Mouse (Mus musculus) hindbrain, embryonic 13.5 days (tissue): Measurements from ENCODE around the gene Peli2. TPM values are rescaled to one million over a fixed set of nuclear protein-coding genes. Genes with fewer than 3 reads are reported as not detected.

Source experiments
- ATAC-seq: fragments of 200-750 bp; cut with Nextera tagmentation; 2 replicates; pipeline ENCODE4 v1.8.0; 2017; ENCODE audit warnings: moderate TSS enrichment; ENCODE audit not compliant: low FRiP score
- H3K27ac ChIP-seq: fragments of 300-500 bp; sonication (generic); 2 replicates; pipeline ENCODE4 v1.5.1; 2015; ENCODE audit warnings: inconsistent platforms, mild to moderate bottlenecking, moderate library complexity
- H3K27me3 ChIP-seq: fragments of 300-500 bp; sonication (generic); 2 replicates; pipeline ENCODE4 v1.6.1; 2015; ENCODE audit warnings: mild to moderate bottlenecking, inconsistent platforms
- H3K36me3 ChIP-seq: fragments of 300-500 bp; sonication (generic); 2 replicates; pipeline ENCODE4 v1.6.1; 2015; ENCODE audit warnings: mild to moderate bottlenecking, inconsistent platforms
- H3K4me1 ChIP-seq: fragments of 300-500 bp; sonication (generic); replicated peaks from 2 replicates; pipeline ENCODE4 v1.6.1; 2015; ENCODE audit warnings: inconsistent platforms
- H3K4me2 ChIP-seq: fragments of 300-500 bp; sonication (generic); 2 replicates; pipeline ENCODE4 v1.6.1; 2015; ENCODE audit warnings: inconsistent platforms, mild to moderate bottlenecking, moderate library complexity
- H3K4me3 ChIP-seq: fragments of 300-500 bp; sonication (generic); 2 replicates; pipeline ENCODE4 v1.5.1; 2015; ENCODE audit warnings: mild to moderate bottlenecking, inconsistent platforms
- H3K9ac ChIP-seq: fragments of 300-500 bp; sonication (generic); 2 replicates; pipeline ENCODE4 v1.6.1; 2015; ENCODE audit warnings: mild to moderate bottlenecking, inconsistent platforms
- H3K9me3 ChIP-seq: fragments of 300-500 bp; sonication (generic); 2 replicates; pipeline ENCODE4 v1.6.1; 2016; ENCODE audit warnings: inconsistent platforms
- WGBS: fragments of 180-500 bp; shearing (Covaris S2); methylation state at CpG from one replicate; pipeline ENCODE4 v1.1.7; 2015; 5-methylcytosine and 5-hydroxymethylcytosine counted together
- polyA plus RNA-seq: library from polyadenylated mRNA; unstranded; fragments of >200 nt; fragmentation: Nextera tagmentation; extraction: Ambion mirVana; gene quantifications from 2 replicates; pipeline ENCODE4 v1.2.1, GENCODE M21; 2015

The Peli2 gene
- polyA plus RNA-seq, 1 experiment from 2014 or later: 10.6 TPM

- Histone ChIP-seq H3K9ac (no peak overlapping the region), H3K4me2 (no peak overlapping the region), H3K36me3 (peaks cover 19% of the 10 kb centered on the region), H3K27me3 (no peaks in the 10 kb centered on the region), H3K9me3 (peaks cover 16% of the 10 kb centered on the region), H3K27ac (no peak overlapping the region), H3K4me3 (no peak overlapping the region), H3K4me1 (no peaks in the 10 kb centered on the region; the same call in 1 of the 2 replicates)
- WGBS: 87% methylated on average over 15 of the region's 15 CpGs
- no peak for ATAC-seq
Observed at GRCm38 (mm10) chr14:48178304-48178995, 57.8 kb downstream of the Peli2 start.

GRCm38 (mm10) chr14:48179021-48179420 is 58.4 kb downstream of the Peli2 start:
- no peak overlapping the region for H3K4me3 ChIP-seq
- WGBS: 82% methylated on average over 8 of the region's 8 CpGs
- H3K9me3 ChIP-seq: peaks cover 16% of the 10 kb centered on the region
- H3K4me2 ChIP-seq: no peak overlapping the region
- no peaks in the 10 kb centered on the region; the same call in 1 of the 2 replicates for H3K4me1 ChIP-seq
- H3K27me3 ChIP-seq: no peaks in the 10 kb centered on the region
- H3K27ac ChIP-seq: no peak overlapping the region
- ATAC-seq: no peak
- H3K36me3 ChIP-seq: peaks cover 23% of the 10 kb centered on the region
- H3K9ac ChIP-seq: no peak overlapping the region

GRCm38 (mm10) chr14:48186302-48186701 is 65.7 kb downstream of the Peli2 start:
- H3K27me3 ChIP-seq: no peaks in the 10 kb centered on the region
- H3K4me3 ChIP-seq: no peak overlapping the region
- peaks cover 6% of the 10 kb centered on the region; the same call in 1 of the 2 replicates for H3K4me1 ChIP-seq
- no peak for ATAC-seq
- peaks cover 13% of the 10 kb centered on the region for H3K9me3 ChIP-seq
- WGBS: 83% methylated on average over 6 of the region's 6 CpGs
- H3K4me2 ChIP-seq: no peak overlapping the region
- peaks cover 32% of the 10 kb centered on the region for H3K36me3 ChIP-seq
- no peak overlapping the region for H3K27ac ChIP-seq
- H3K9ac ChIP-seq: no peak overlapping the region

- H3K27me3 ChIP-seq: no peaks in the 10 kb centered on the region
- peaks cover 10% of the 10 kb centered on the region for H3K9me3 ChIP-seq
- H3K4me3 ChIP-seq: no peak overlapping the region
- no peak overlapping the region for H3K9ac ChIP-seq
- H3K4me1 ChIP-seq: peaks cover 6% of the 10 kb centered on the region; the same call in 1 of the 2 replicates
- WGBS: 76% methylated on average over 9 of the region's 9 CpGs
- H3K36me3 ChIP-seq: peaks cover 26% of the 10 kb centered on the region
- H3K4me2 ChIP-seq: no peak overlapping the region
- H3K27ac ChIP-seq: no peak overlapping the region
- no peak for ATAC-seq
Observed at GRCm38 (mm10) chr14:48187100-48187499, 66.5 kb downstream of the Peli2 start.

- no peak overlapping the region for H3K27ac ChIP-seq
- no peak overlapping the region for H3K9ac ChIP-seq
- H3K4me3 ChIP-seq: no peak overlapping the region
- no peaks in the 10 kb centered on the region for H3K27me3 ChIP-seq
- H3K36me3 ChIP-seq: peaks cover 9% of the 10 kb centered on the region
- peaks cover 6% of the 10 kb centered on the region; the same call in 1 of the 2 replicates for H3K4me1 ChIP-seq
- no peaks in the 10 kb centered on the region for H3K9me3 ChIP-seq
- 70% methylated on average over 8 of the region's 8 CpGs for WGBS
- H3K4me2 ChIP-seq: no peak overlapping the region
- ATAC-seq: no peak
Observed at GRCm38 (mm10) chr14:48189330-48189729, 68.7 kb downstream of the Peli2 start.

GRCm38 (mm10) chr14:48190946-48191345 is 70.3 kb downstream of the Peli2 start:
- H3K9me3 ChIP-seq: no peaks in the 10 kb centered on the region
- no peaks in the 10 kb centered on the region for H3K36me3 ChIP-seq
- H3K4me1 ChIP-seq: peaks cover 6% of the 10 kb centered on the region; the same call in 1 of the 2 replicates
- no peak overlapping the region for H3K4me2 ChIP-seq
- H3K27ac ChIP-seq: no peak overlapping the region
- H3K9ac ChIP-seq: no peak overlapping the region
- ATAC-seq: no peak
- H3K4me3 ChIP-seq: no peak overlapping the region
- H3K27me3 ChIP-seq: no peaks in the 10 kb centered on the region
- 97% methylated on average over 5 of the region's 5 CpGs for WGBS

GRCm38 (mm10) chr14:48191925-48192324 is 71.3 kb downstream of the Peli2 start:
- H3K4me1 ChIP-seq: peaks cover 13% of the 10 kb centered on the region
- WGBS: 94% methylated on average over 3 of the region's 3 CpGs

GRCm38 (mm10) chr14:48196804-48197203 is 76.2 kb downstream of the Peli2 start:
- Histone ChIP-seq H3K9me3 (no peaks in the 10 kb centered on the region), H3K27ac (no peak overlapping the region), H3K9ac (no peak overlapping the region), H3K4me3 (no peak overlapping the region), H3K4me2 (no peak overlapping the region), H3K4me1 (peaks cover 39% of the 10 kb centered on the region), H3K36me3 (no peaks in the 10 kb centered on the region), H3K27me3 (no peaks in the 10 kb centered on the region)
- WGBS: 57% methylated on average over 5 of the region's 5 CpGs
- ATAC-seq: no peak

More at GRCm38 (mm10) chr14:48191925-48192324, 71.3 kb downstream of the Peli2 start:
- H3K9ac ChIP-seq: no peak overlapping the region
- H3K27ac ChIP-seq: no peak overlapping the region
- no peak overlapping the region for H3K4me2 ChIP-seq
- no peaks in the 10 kb centered on the region for H3K9me3 ChIP-seq
- no peak overlapping the region for H3K4me3 ChIP-seq
- H3K36me3 ChIP-seq: no peaks in the 10 kb centered on the region
- H3K27me3 ChIP-seq: no peaks in the 10 kb centered on the region
- no peak for ATAC-seq

- Histone ChIP-seq H3K9ac (no peak overlapping the region), H3K4me3 (no peak overlapping the region), H3K27ac (no peak overlapping the region), H3K4me1 (peaks cover 43% of the 10 kb centered on the region), H3K36me3 (no peaks in the 10 kb centered on the region), H3K27me3 (no peaks in the 10 kb centered on the region), H3K9me3 (no peaks in the 10 kb centered on the region), H3K4me2 (no peak overlapping the region)
- ATAC-seq: 0 out of 2 replicates have a peak, but pooled peaks have one; percentile 9
- 83% methylated on average over 7 of the region's 7 CpGs for WGBS
Observed at GRCm38 (mm10) chr14:48197287-48197686, 76.7 kb downstream of the Peli2 start.

GRCm38 (mm10) chr14:48198190-48198954 is 77.7 kb downstream of the Peli2 start:
- no peaks in the 10 kb centered on the region for H3K27me3 ChIP-seq
- no peaks in the 10 kb centered on the region for H3K36me3 ChIP-seq
- H3K4me1 ChIP-seq: peaks cover 52% of the 10 kb centered on the region
- no peaks in the 10 kb centered on the region for H3K9me3 ChIP-seq
- peak overlapping the region; percentile 40; the same call in 1 of the 2 replicates for H3K27ac ChIP-seq
- peak; percentile 40; the same call in 1 of the 2 replicates for ATAC-seq
- no peak overlapping the region for H3K4me2 ChIP-seq
- 46% methylated on average over 8 of the region's 8 CpGs for WGBS
- H3K9ac ChIP-seq: no peak overlapping the region
- H3K4me3 ChIP-seq: no peak overlapping the region

GRCm38 (mm10) chr14:48198957-48199356 is 78.3 kb downstream of the Peli2 start:
- Histone ChIP-seq H3K9me3 (no peaks in the 10 kb centered on the region), H3K9ac (no peak overlapping the region), H3K27ac (peak overlapping the region; percentile 40; the same call in 1 of the 2 replicates), H3K36me3 (no peaks in the 10 kb centered on the region), H3K4me3 (no peak overlapping the region), H3K4me1 (peaks cover 52% of the 10 kb centered on the region), H3K4me2 (no peak overlapping the region), H3K27me3 (no peaks in the 10 kb centered on the region)
- no peak for ATAC-seq
- 69% methylated on average over 16 of the region's 16 CpGs for WGBS

GRCm38 (mm10) chr14:48199506-48199905 is 78.9 kb downstream of the Peli2 start:
- H3K4me2 ChIP-seq: no peak overlapping the region
- H3K27me3 ChIP-seq: no peaks in the 10 kb centered on the region
- H3K36me3 ChIP-seq: no peaks in the 10 kb centered on the region
- no peaks in the 10 kb centered on the region for H3K9me3 ChIP-seq
- no peak for ATAC-seq
- 88% methylated on average over 4 of the region's 4 CpGs for WGBS
- H3K9ac ChIP-seq: no peak overlapping the region
- no peak overlapping the region for H3K27ac ChIP-seq
- H3K4me3 ChIP-seq: no peak overlapping the region
- H3K4me1 ChIP-seq: peaks cover 55% of the 10 kb centered on the region
